Mouse (Mus musculus) C2C12 (cell line): ENCODE data around the gene Dner. TPM values are rescaled to one million over a fixed set of nuclear protein-coding genes. Genes with fewer than 3 reads are reported as not detected.

Experiments
- H3K27me3 ChIP-seq: one replicate; pipeline ENCODE4 v1.6.1; 2011; ENCODE audit not compliant: control insufficient read depth, insufficient read depth, insufficient read length
- H3K36me3 ChIP-seq: one replicate; pipeline ENCODE4 v1.6.1; 2011; ENCODE audit not compliant: control insufficient read depth, insufficient read depth
- H3K4me3 ChIP-seq: one replicate; pipeline ENCODE4 v1.5.1; 2011; ENCODE audit warnings: mild to moderate bottlenecking, control low read depth; ENCODE audit not compliant: poor library complexity, insufficient read depth, severe bottlenecking
- H3K79me2 ChIP-seq: one replicate; pipeline ENCODE4 v1.6.1; 2011; ENCODE audit not compliant: control insufficient read depth, insufficient read depth
- H3K79me3 ChIP-seq: one replicate; pipeline ENCODE4 v1.6.1; 2011; ENCODE audit warnings: low read depth, control low read depth
- H3ac ChIP-seq: one replicate; pipeline ENCODE3; 2011; ENCODE audit warnings: low read depth; ENCODE audit not compliant: control insufficient read depth, insufficient read length
- CEBPB ChIP-seq: IDR thresholded peaks from one replicate; pipeline ENCODE4 v1.6.1; 2011; ENCODE audit warnings: low read depth, mild to moderate bottlenecking, control low read depth, moderate library complexity
- CTCF ChIP-seq: IDR thresholded peaks from one replicate; pipeline ENCODE4 v1.5.1; 2011; ENCODE audit not compliant: control insufficient read depth, insufficient read depth, insufficient read length
- FOSL1 ChIP-seq: IDR thresholded peaks from one replicate; pipeline ENCODE4 v1.8.0; 2011; ENCODE audit warnings: mild to moderate bottlenecking, low read length; ENCODE audit not compliant: poor library complexity, insufficient read depth, severe bottlenecking
- MAX ChIP-seq: IDR thresholded peaks from one replicate; pipeline ENCODE4 v1.6.1; 2011; ENCODE audit warnings: mild to moderate bottlenecking, control low read depth
- MYOD1 ChIP-seq: IDR thresholded peaks from one replicate; pipeline ENCODE4 v1.6.1; 2011; ENCODE audit warnings: low read depth; ENCODE audit not compliant: control insufficient read depth, insufficient read length
- MYOG ChIP-seq: IDR thresholded peaks from one replicate; pipeline ENCODE4 v1.6.1; 2011; ENCODE audit not compliant: control insufficient read depth, insufficient read length; ENCODE audit errors: extremely low read depth
- USF1 ChIP-seq: IDR thresholded peaks from one replicate; pipeline ENCODE4 v1.6.1; 2011; ENCODE audit warnings: low read depth, mild to moderate bottlenecking, control low read depth, moderate library complexity
- polyA plus RNA-seq: library from polyadenylated mRNA; unstranded; fragments of >200 nt; fragmentation: generic; extraction: Trizol; gene quantifications from one replicate; pipeline ENCODE4 v1.2.1, GENCODE M21; 2012; ENCODE audit warnings: missing spikeins

Gene Dner
- polyA plus RNA-seq, 1 experiment, result 0.04 TPM

DNA sequence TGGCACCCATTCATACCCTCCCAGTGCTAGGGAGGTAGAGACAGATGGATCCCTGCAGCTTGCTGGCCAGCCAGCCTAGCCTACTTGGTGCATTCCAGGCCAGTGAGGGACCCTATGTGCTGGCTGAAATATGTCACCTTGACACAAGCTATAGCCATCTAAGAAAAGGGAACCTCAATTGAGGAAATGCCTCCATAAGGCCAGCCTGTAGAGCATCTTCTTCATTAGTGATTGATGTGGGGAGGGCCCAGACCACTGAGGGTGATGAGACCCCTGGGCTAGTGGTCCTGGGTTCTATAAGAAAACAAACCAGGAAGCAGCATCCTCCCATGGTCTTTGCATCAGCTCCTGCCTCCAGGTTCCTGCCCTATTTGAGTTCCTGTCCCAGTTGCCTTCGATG is 274.2 kb downstream of the Dner start:
- TF ChIP-seq MYOG (no peak), MAX (no peak), MYOD1 (no peak), CEBPB (no peak), CTCF (no peak), FOSL1 (no peak), USF1 (no peak)
- no peaks in the 10 kb centered on the region for H3K79me2 ChIP-seq
- no peaks in the 10 kb centered on the region for H3K27me3 ChIP-seq
- no peak overlapping the region for H3K4me3 ChIP-seq
- H3K36me3 ChIP-seq, result no peaks in the 10 kb centered on the region
- H3K79me3 ChIP-seq, result no peaks in the 10 kb centered on the region
- H3ac ChIP-seq, result no peak overlapping the region

DNA sequence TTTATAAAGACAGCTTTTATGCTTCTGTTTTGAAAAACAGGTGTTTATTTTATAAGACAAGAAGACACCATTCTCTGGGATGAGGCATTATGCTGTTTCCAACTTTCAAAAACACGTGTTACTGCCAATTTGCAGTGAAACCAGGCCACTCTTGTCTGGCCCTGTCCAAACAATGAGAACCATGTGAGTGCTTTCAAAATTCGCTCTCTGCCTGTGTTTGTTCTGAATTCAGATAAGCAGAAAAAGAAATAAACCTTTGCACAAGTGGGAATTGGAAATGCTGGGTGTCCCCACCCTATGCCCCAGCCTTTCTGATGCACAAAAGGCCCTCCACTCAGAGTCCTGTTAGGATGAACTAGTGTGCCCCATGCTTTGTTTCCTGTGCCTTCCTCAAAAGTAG is 276.6 kb downstream of the Dner start:
- no peak overlapping the region for H3K4me3 ChIP-seq
- no peaks in the 10 kb centered on the region for H3K79me3 ChIP-seq
- H3K36me3 ChIP-seq, result no peaks in the 10 kb centered on the region
- TF ChIP-seq FOSL1, result no peak
- TF ChIP-seq MAX, result no peak
- no peak overlapping the region for H3ac ChIP-seq
- H3K27me3 ChIP-seq, result no peaks in the 10 kb centered on the region
- H3K79me2 ChIP-seq, result no peaks in the 10 kb centered on the region

GRCm38 (mm10) chr1:84418511-84418910 is 277.5 kb downstream of the Dner start:
- Histone ChIP-seq H3K27me3 (no peaks in the 10 kb centered on the region), H3K4me3 (no peak overlapping the region), H3K79me3 (no peaks in the 10 kb centered on the region), H3K79me2 (no peaks in the 10 kb centered on the region), H3ac (no peak overlapping the region), H3K36me3 (no peaks in the 10 kb centered on the region)
- TF ChIP-seq MYOD1, result no peak

DNA sequence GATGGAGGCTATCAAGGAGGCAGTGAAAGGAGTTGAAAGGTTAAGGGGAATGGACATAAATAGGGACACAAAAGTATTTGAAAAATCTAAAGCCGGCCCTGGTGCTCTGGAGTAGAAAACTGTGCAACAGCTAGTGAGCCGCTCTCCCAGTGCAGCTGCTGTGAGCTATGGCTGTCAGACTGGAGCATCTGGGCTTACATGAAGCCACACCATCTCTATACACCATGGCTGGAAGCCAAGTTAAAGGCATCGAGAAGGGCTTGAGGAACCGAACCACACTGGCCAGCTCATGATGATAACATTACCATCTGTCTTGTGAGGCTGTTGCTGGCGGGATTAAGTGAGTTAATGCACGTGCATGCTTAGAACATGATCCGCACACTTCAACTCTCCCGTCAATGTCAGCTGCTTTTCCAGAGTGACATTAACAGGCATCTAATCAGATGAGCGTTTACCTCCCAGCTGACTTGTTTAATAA is 278.2 kb downstream of the Dner start:
- H3K27me3 ChIP-seq, result no peaks in the 10 kb centered on the region
- H3ac ChIP-seq, result no peak overlapping the region
- TF ChIP-seq MYOD1 (peak; percentile 31), MAX (no peak)
- no peaks in the 10 kb centered on the region for H3K79me2 ChIP-seq
- no peak overlapping the region for H3K4me3 ChIP-seq
- H3K36me3 ChIP-seq, result no peaks in the 10 kb centered on the region
- no peaks in the 10 kb centered on the region for H3K79me3 ChIP-seq

- Histone ChIP-seq H3K36me3 (no peaks in the 10 kb centered on the region), H3K27me3 (no peaks in the 10 kb centered on the region), H3K79me2 (no peaks in the 10 kb centered on the region), H3K79me3 (no peaks in the 10 kb centered on the region), H3ac (no peak overlapping the region), H3K4me3 (no peak overlapping the region)
- TF ChIP-seq MYOD1 (no peak), CTCF (no peak), MAX (no peak), CEBPB (no peak), FOSL1 (no peak), USF1 (no peak), MYOG (no peak)
Observed at GRCm38 (mm10) chr1:84417276-84417675, 278.7 kb downstream of the Dner start.

GRCm38 (mm10) chr1:84414464-84414863 is 281.6 kb downstream of the Dner start:
- H3K27me3 ChIP-seq, result no peaks in the 10 kb centered on the region
- TF ChIP-seq USF1, result no peak
- TF ChIP-seq FOSL1, result no peak
- no peak for TF ChIP-seq MAX
- TF ChIP-seq CEBPB, result no peak
- TF ChIP-seq MYOG, result no peak
- no peak for TF ChIP-seq CTCF
- TF ChIP-seq MYOD1, result no peak
- H3K79me3 ChIP-seq, result no peaks in the 10 kb centered on the region
- H3K4me3 ChIP-seq, result no peak overlapping the region
- H3K36me3 ChIP-seq, result no peaks in the 10 kb centered on the region
- no peak overlapping the region for H3ac ChIP-seq
- H3K79me2 ChIP-seq, result no peaks in the 10 kb centered on the region

DNA sequence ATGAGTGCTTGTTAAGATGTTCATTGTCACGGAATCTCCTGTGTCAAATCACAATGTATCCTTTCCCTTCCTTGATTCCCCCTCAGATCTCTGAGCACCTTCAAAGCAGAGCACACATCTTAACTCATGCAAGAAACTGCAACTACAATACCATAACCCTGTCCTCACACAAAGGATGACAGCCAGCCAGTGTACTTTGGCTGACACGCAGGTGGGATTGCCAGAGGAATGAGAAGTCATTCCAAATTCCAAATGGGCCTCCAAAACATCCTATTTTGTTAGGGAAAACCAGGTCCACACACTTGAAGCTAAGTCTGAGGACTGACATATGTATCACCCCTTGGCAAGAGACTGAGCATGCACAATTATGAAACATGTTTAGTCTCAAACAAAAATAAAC is 286.5 kb downstream of the Dner start:
- TF ChIP-seq MYOG, result no peak
- no peak for TF ChIP-seq MYOD1
- no peak for TF ChIP-seq CEBPB
- TF ChIP-seq USF1, result no peak
- no peak for TF ChIP-seq FOSL1
- TF ChIP-seq MAX, result no peak
- no peak for TF ChIP-seq CTCF
- Histone ChIP-seq H3K27me3 (no peaks in the 10 kb centered on the region), H3K36me3 (no peaks in the 10 kb centered on the region)

More for the DNA sequence above, 286.5 kb downstream of the Dner start:
- H3ac ChIP-seq, result no peak overlapping the region
- no peaks in the 10 kb centered on the region for H3K79me3 ChIP-seq
- no peaks in the 10 kb centered on the region for H3K79me2 ChIP-seq
- H3K4me3 ChIP-seq, result no peak overlapping the region
